Mouse (Mus musculus) lung, adult 2 months (tissue): ENCODE results near the gene Cdkn1b.

Source experiments
- CTCF ChIP-seq: fragments of 200-500 bp; IDR thresholded peaks from 2 replicates; pipeline ENCODE4 v1.5.1; 2011; ENCODE audit warnings: mild to moderate bottlenecking, low read length, control low read depth; ENCODE audit not compliant: insufficient read depth
- POLR2A ChIP-seq: fragments of 200-500 bp; IDR thresholded peaks from 2 replicates; pipeline ENCODE4 v1.6.1; 2011; ENCODE audit warnings: low read depth, mild to moderate bottlenecking, control low read depth, low read length, borderline replicate concordance; ENCODE audit errors: extremely low read depth

DNA sequence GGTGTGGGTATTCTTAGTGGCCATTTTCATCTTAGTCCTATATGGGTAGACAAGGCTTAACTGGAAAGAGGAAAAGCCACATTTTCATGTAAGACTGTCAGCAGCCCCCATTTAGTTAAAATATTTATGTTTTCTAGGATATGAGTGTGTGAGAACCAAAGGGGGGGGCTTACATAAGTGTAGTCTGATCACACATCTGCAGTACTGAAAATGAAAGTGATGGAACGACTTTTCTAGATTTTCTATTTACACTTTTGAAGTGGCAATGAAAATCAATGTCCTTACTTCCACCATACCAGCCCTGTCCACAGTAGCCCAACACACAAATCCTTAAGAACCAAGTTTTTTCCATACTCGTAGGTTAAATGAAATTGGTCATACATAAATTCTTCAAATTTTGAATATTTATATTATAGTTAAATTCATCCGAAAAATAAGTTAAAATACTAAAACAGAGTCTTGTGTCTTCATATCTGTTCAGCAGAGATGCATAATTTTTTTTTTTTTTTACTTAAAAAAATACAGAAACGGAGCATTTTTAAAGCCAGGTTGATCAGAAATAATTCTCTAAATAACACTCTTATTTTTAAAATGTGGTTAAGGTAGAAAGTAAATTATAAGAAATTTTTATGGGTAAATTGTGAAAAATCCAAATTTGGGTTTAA, 5.6 kb downstream of the Cdkn1b start:
- TF ChIP-seq POLR2A, result no peak
- TF ChIP-seq CTCF, result no peak
